Mouse (Mus musculus) myocyte (in vitro differentiated cells): Measurements from ENCODE around the gene Il17rc.

ENCODE experiments used
- CEBPB ChIP-seq: IDR thresholded peaks from 2 replicates; pipeline ENCODE4 v1.6.1; 2011; ENCODE audit warnings: mild to moderate bottlenecking, moderate library complexity; ENCODE audit not compliant: poor library complexity, insufficient read depth, severe bottlenecking
- E2F4 ChIP-seq: IDR thresholded peaks from one replicate; pipeline ENCODE4 v1.6.1; 2011; ENCODE audit warnings: mild to moderate bottlenecking, control low read depth, moderate library complexity; ENCODE audit not compliant: insufficient read depth
- MAX ChIP-seq: IDR thresholded peaks from one replicate; pipeline ENCODE4 v1.6.1; 2011; ENCODE audit warnings: low read depth, mild to moderate bottlenecking, control low read depth
- MYOD1 ChIP-seq, 3 experiments: IDR thresholded peaks; one replicate each; pipeline ENCODE4 v1.6.1; 2011; ENCODE audit warnings: control low read depth in 2 of 3, low read depth in 2 of 3, mild to moderate bottlenecking in 2 of 3, moderate library complexity in 1 of 3; ENCODE audit not compliant: insufficient read length in 2 of 3, control insufficient read depth in 1 of 3
- MYOG ChIP-seq, 3 experiments: IDR thresholded peaks; one replicate each; pipeline ENCODE4 v1.6.1; 2011; ENCODE audit warnings: control low read depth in 2 of 3, low read depth in 2 of 3, mild to moderate bottlenecking in 2 of 3; ENCODE audit not compliant: insufficient read length in 2 of 3, control insufficient read depth in 1 of 3, insufficient read depth in 1 of 3
- POLR2A ChIP-seq: IDR thresholded peaks from one replicate; pipeline ENCODE4 v1.6.1; 2011; ENCODE audit warnings: low read depth, mild to moderate bottlenecking, control low read depth, moderate library complexity; ENCODE audit not compliant: insufficient read length
- POLR2AphosphoS2 ChIP-seq: IDR thresholded peaks from one replicate; pipeline ENCODE4 v1.6.1; 2011; ENCODE audit warnings: low read depth, control low read depth; ENCODE audit not compliant: insufficient read length
- REST ChIP-seq: IDR thresholded peaks from one replicate; pipeline ENCODE4 v1.6.1; 2011; ENCODE audit warnings: mild to moderate bottlenecking, control low read depth, moderate library complexity; ENCODE audit not compliant: insufficient read depth, insufficient read length
- SRF ChIP-seq: IDR thresholded peaks from one replicate; pipeline ENCODE4 v1.6.1; 2011; ENCODE audit warnings: low read depth; ENCODE audit not compliant: control insufficient read depth, insufficient read length
- TCF12 ChIP-seq: IDR thresholded peaks from one replicate; pipeline ENCODE4 v1.6.1; 2011; ENCODE audit warnings: mild to moderate bottlenecking, control low read depth; ENCODE audit not compliant: poor library complexity, insufficient read depth, severe bottlenecking
- TCF3 ChIP-seq: IDR thresholded peaks from one replicate; pipeline ENCODE4 v1.6.1; 2011; ENCODE audit warnings: low read depth, control low read depth; ENCODE audit not compliant: insufficient read length
- USF1 ChIP-seq: IDR thresholded peaks from one replicate; pipeline ENCODE4 v1.6.1; 2011; ENCODE audit warnings: low read depth, mild to moderate bottlenecking, control low read depth, moderate library complexity

- TF ChIP-seq POLR2A = no peak
- no peak for TF ChIP-seq CEBPB
- TF ChIP-seq MYOG (IDR thresholded peaks at IDR 0.05; ENCODE audit: control insufficient read depth in 1 of 3, insufficient read depth in 1 of 3, insufficient read length in 2 of 3, low read depth in 2 of 3) = no peak
- TF ChIP-seq POLR2AphosphoS2 = no peak
- no peak for TF ChIP-seq MAX
- no peak for TF ChIP-seq MYOD1 (IDR thresholded peaks at IDR 0.05; ENCODE audit: control insufficient read depth in 1 of 3, insufficient read length in 2 of 3, low read depth in 2 of 3)
- TF ChIP-seq SRF = no peak
- TF ChIP-seq REST = no peak
- TF ChIP-seq USF1 = no peak
- TF ChIP-seq E2F4 = no peak
- TF ChIP-seq TCF3 = no peak
- TF ChIP-seq TCF12 = no peak
Observed at GRCm38 (mm10) chr6:113433661-113434060, 37.6 kb upstream of the Il17rc start.
